Mouse (Mus musculus): ENCODE results near the gene Emc10. TPM values are rescaled to one million over a fixed set of nuclear protein-coding genes. Genes with fewer than 3 reads are reported as not detected.
A peak's percentile ranks its signal among the peaks of the same experiment; 100 is the strongest.

Gene Emc10
- total and polyA plus RNA-seq, 2 experiments from 2014 or later = 150 to 273 TPM

GRCm38 (mm10) chr7:44491391-44491790 is 4.9 kb downstream of the Emc10 start:
- H3K27ac ChIP-seq (ENCODE audit: low read depth, low read length) = no peak overlapping the region
- peaks cover 38% of the 10 kb centered on the region for H3K36me3 ChIP-seq (ENCODE audit: insufficient read depth, low read length)
- H3K9me3 ChIP-seq (ENCODE audit: low read length) = no peaks in the 10 kb centered on the region
- TF ChIP-seq CTCF (IDR thresholded peaks at IDR 0.05) = no peak
- H3K9ac ChIP-seq (replicated peaks; ENCODE audit: low read length, poor library complexity, severe bottlenecking) = no peak overlapping the region
- WGBS = 98% methylated on average over 5 of the region's 5 CpGs
- H3K4me2 ChIP-seq (ENCODE audit: low read depth, low read length, poor library complexity, severe bottlenecking) = no peak overlapping the region
- no peaks in the 10 kb centered on the region for H3K27me3 ChIP-seq (ENCODE audit: insufficient read depth, low read length)
- peaks cover 8% of the 10 kb centered on the region for H3K4me1 ChIP-seq (ENCODE audit: insufficient read depth, low read length)
- no peak overlapping the region for H3K4me3 ChIP-seq (ENCODE audit: low read depth, low read length)
- ATAC-seq (ENCODE audit: low FRiP score) (no peak), DNase-seq (ENCODE audit: low spot score) (no peak)

- DNase-seq (ENCODE audit: low spot score) = no peak
- H3K27me3 ChIP-seq (ENCODE audit: insufficient read depth, low read length) = no peaks in the 10 kb centered on the region
- WGBS = 83% methylated on average over 4 of the region's 4 CpGs
- peaks cover 3% of the 10 kb centered on the region for H3K4me1 ChIP-seq (ENCODE audit: insufficient read depth, low read length)
- peaks cover 38% of the 10 kb centered on the region for H3K36me3 ChIP-seq (ENCODE audit: insufficient read depth, low read length)
- ATAC-seq (ENCODE audit: low FRiP score) = no peak
- no peaks in the 10 kb centered on the region for H3K9me3 ChIP-seq (ENCODE audit: low read length)
- no peak for TF ChIP-seq CTCF (IDR thresholded peaks at IDR 0.05)
- no peak overlapping the region for H3K27ac ChIP-seq (ENCODE audit: low read depth, low read length)
- H3K9ac ChIP-seq (replicated peaks; ENCODE audit: low read length, poor library complexity, severe bottlenecking) = no peak overlapping the region
- no peak overlapping the region for H3K4me2 ChIP-seq (ENCODE audit: low read depth, low read length, poor library complexity, severe bottlenecking)
- no peak overlapping the region for H3K4me3 ChIP-seq (ENCODE audit: low read depth, low read length)
Observed at GRCm38 (mm10) chr7:44490281-44490680, 6.0 kb downstream of the Emc10 start.

- Histone ChIP-seq H3K9me3 (ENCODE audit: low read length) (no peaks in the 10 kb centered on the region), H3K9ac (replicated peaks; ENCODE audit: low read length, poor library complexity, severe bottlenecking) (no peak overlapping the region), H3K36me3 (ENCODE audit: insufficient read depth, low read length) (peaks cover 38% of the 10 kb centered on the region), H3K4me1 (ENCODE audit: insufficient read depth, low read length) (no peaks in the 10 kb centered on the region), H3K4me2 (ENCODE audit: low read depth, low read length, poor library complexity, severe bottlenecking) (no peak overlapping the region), H3K4me3 (ENCODE audit: low read depth, low read length) (no peak overlapping the region), H3K27ac (ENCODE audit: low read depth, low read length) (no peak overlapping the region), H3K27me3 (ENCODE audit: insufficient read depth, low read length) (no peaks in the 10 kb centered on the region)
- DNase-seq (ENCODE audit: low spot score) (no peak), ATAC-seq (ENCODE audit: low FRiP score) (no peak)
- WGBS = 95% methylated on average over 8 of the region's 8 CpGs
- no peak for TF ChIP-seq CTCF (IDR thresholded peaks at IDR 0.05)
Observed at GRCm38 (mm10) chr7:44488545-44488944, 7.8 kb downstream of the Emc10 start.

- Histone ChIP-seq H3K4me3 (ENCODE audit: low read depth, low read length) (no peak overlapping the region), H3K36me3 (ENCODE audit: insufficient read depth, low read length) (peaks cover 38% of the 10 kb centered on the region), H3K27me3 (ENCODE audit: insufficient read depth, low read length) (no peaks in the 10 kb centered on the region), H3K9ac (replicated peaks; ENCODE audit: low read length, poor library complexity, severe bottlenecking) (no peak overlapping the region), H3K4me2 (ENCODE audit: low read depth, low read length, poor library complexity, severe bottlenecking) (no peak overlapping the region), H3K4me1 (ENCODE audit: insufficient read depth, low read length) (no peaks in the 10 kb centered on the region), H3K27ac (ENCODE audit: low read depth, low read length) (no peak overlapping the region), H3K9me3 (ENCODE audit: low read length) (no peaks in the 10 kb centered on the region)
- no peak for ATAC-seq (ENCODE audit: low FRiP score)
- WGBS = 86% methylated on average over 7 of the region's 7 CpGs
- no peak for DNase-seq (ENCODE audit: low spot score)
- no peak for TF ChIP-seq CTCF (IDR thresholded peaks at IDR 0.05)
Observed at GRCm38 (mm10) chr7:44487936-44488335, 8.4 kb downstream of the Emc10 start.

- no peak for ATAC-seq (ENCODE audit: low FRiP score)
- H3K9me3 ChIP-seq (ENCODE audit: low read length) = no peaks in the 10 kb centered on the region
- no peak overlapping the region for H3K4me2 ChIP-seq (ENCODE audit: low read depth, low read length, poor library complexity, severe bottlenecking)
- TF ChIP-seq CTCF (IDR thresholded peaks at IDR 0.05) = no peak
- no peak overlapping the region for H3K4me3 ChIP-seq (ENCODE audit: low read depth, low read length)
- no peaks in the 10 kb centered on the region for H3K4me1 ChIP-seq (ENCODE audit: insufficient read depth, low read length)
- H3K9ac ChIP-seq (replicated peaks; ENCODE audit: low read length, poor library complexity, severe bottlenecking) = peak overlapping the region; percentile 36; the same call in 1 of the 2 replicates
- H3K36me3 ChIP-seq (ENCODE audit: insufficient read depth, low read length) = peaks cover 30% of the 10 kb centered on the region
- no peak for DNase-seq (ENCODE audit: low spot score)
- 59% methylated on average over 13 of the region's 13 CpGs for WGBS
- 0 out of 2 replicates have a peak overlapping the region, but pooled peaks have one; percentile 18 for H3K27ac ChIP-seq (ENCODE audit: low read depth, low read length)
- H3K27me3 ChIP-seq (ENCODE audit: insufficient read depth, low read length) = no peaks in the 10 kb centered on the region
Observed at GRCm38 (mm10) chr7:44486927-44487575, 9.3 kb downstream of the Emc10 start.

GRCm38 (mm10) chr7:44485572-44486195 is 10.6 kb downstream of the Emc10 start:
- Histone ChIP-seq H3K36me3 (ENCODE audit: insufficient read depth, low read length) (peaks cover 17% of the 10 kb centered on the region), H3K9me3 (ENCODE audit: low read length) (no peaks in the 10 kb centered on the region), H3K27me3 (ENCODE audit: insufficient read depth, low read length) (0 out of 2 replicates have a peak, but pooled peaks cover under 1% of the 10 kb centered on the region), H3K4me1 (ENCODE audit: insufficient read depth, low read length) (no peaks in the 10 kb centered on the region), H3K9ac (replicated peaks; ENCODE audit: low read length, poor library complexity, severe bottlenecking) (no peak overlapping the region), H3K27ac (ENCODE audit: low read depth, low read length) (no peak overlapping the region), H3K4me2 (ENCODE audit: low read depth, low read length, poor library complexity, severe bottlenecking) (no peak overlapping the region), H3K4me3 (ENCODE audit: low read depth, low read length) (no peak overlapping the region)
- WGBS = 67% methylated on average over 7 of the region's 7 CpGs
- no peak for TF ChIP-seq CTCF (IDR thresholded peaks at IDR 0.05)
- peak; percentile 50; the same call in 1 of the 2 replicates for ATAC-seq (ENCODE audit: low FRiP score)
- DNase-seq (ENCODE audit: low spot score) = no peak
